9 mouse cellular contexts compared by ENCODE assay signal in the genomic region with DNA sequence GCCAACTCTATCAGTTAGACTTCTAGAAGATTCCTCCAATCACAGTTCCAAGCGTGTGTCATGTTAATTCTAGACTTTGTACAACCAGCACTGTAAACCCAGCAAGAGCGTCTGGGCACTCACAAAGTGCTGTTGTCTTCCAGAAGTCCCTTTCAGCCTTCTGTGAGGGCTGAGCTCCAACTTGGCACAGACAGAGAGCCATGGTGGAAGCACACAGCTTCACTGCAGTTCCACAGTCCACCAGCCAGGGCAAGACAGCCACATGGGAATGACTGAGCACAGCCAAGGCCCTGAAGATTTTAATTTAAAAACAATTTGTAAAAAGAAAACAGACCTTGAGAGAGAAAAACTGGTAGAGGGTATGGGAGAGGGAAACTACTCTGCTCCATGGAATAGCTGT.
DNase-seq lines count a peak whose midpoint lies in the region; ATAC-seq lines count a peak whose summit lies in the region.
"Had no signal": no experiment of that assay in that cellular context is flagged by ENCODE, and none has a peak within 500 bp of the region (broad histone marks: within the 10 kb centered on the region; RNA-seq: fewer than 3 reads in every experiment).

No protein-coding gene starts in this region.

- no peaks in the 10 kb centered on the region for H3K4me1 ChIP-seq in hindbrain, embryonic 15.5 days (replicated peaks)
- peaks cover 10% of the 10 kb centered on the region for H3K4me1 ChIP-seq in hindbrain, embryonic 10.5 days (replicated peaks)
- 0 out of 2 replicates have a peak, but pooled peaks cover under 1% of the 10 kb centered on the region for H3K4me1 ChIP-seq in limb, embryonic 10.5 days

- no peak overlapping the region for H3K27ac ChIP-seq in hindbrain, embryonic 15.5 days (replicated peaks)
- H3K27ac ChIP-seq in hindbrain, embryonic 10.5 days, result no peak overlapping the region
- no peak overlapping the region for H3K27ac ChIP-seq in limb, embryonic 10.5 days

- H3K9ac ChIP-seq in hindbrain, embryonic 15.5 days, result no peak overlapping the region

- no peaks in the 10 kb centered on the region for H3K36me3 ChIP-seq in hindbrain, embryonic 15.5 days
- no peaks in the 10 kb centered on the region for H3K36me3 ChIP-seq in hindbrain, embryonic 10.5 days
- no peaks in the 10 kb centered on the region for H3K36me3 ChIP-seq in limb, embryonic 10.5 days

- no peak overlapping the region for H3K4me2 ChIP-seq in hindbrain, embryonic 15.5 days

- no peak for DNase-seq in hindbrain, embryonic 10.5 days (ENCODE audit: low spot score)
- peak; percentile 92 for DNase-seq in brain, adult 2 months (ENCODE audit: low read depth, low spot score)
- DNase-seq in cerebellum, adult 11 months, result peak; percentile 40
- peak; percentile 33 to 55 for DNase-seq in layer of hippocampus, adult 8-10 months (ENCODE audit: low spot score in 2 of 2)
- no peak for DNase-seq in limb, embryonic 10.5 days (ENCODE audit: low spot score)
- no peak for DNase-seq in spleen, postnatal 36 days (ENCODE audit: low spot score in 2 of 2)
- no peak for DNase-seq in spleen, postnatal 4 days (ENCODE audit: low spot score in 2 of 2)
- DNase-seq: thymus, postnatal 25 days had no signal

- no peaks in the 10 kb centered on the region for H3K27me3 ChIP-seq in hindbrain, embryonic 15.5 days
- H3K27me3 ChIP-seq in hindbrain, embryonic 10.5 days (ENCODE audit: insufficient read depth, poor library complexity, severe bottlenecking), result no peaks in the 10 kb centered on the region
- no peaks in the 10 kb centered on the region for H3K27me3 ChIP-seq in limb, embryonic 10.5 days (ENCODE audit: low read depth, poor library complexity, severe bottlenecking)

- H3K4me3 ChIP-seq in hindbrain, embryonic 15.5 days, result no peak overlapping the region
- H3K4me3 ChIP-seq in hindbrain, embryonic 10.5 days, result no peak overlapping the region
- H3K4me3 ChIP-seq in limb, embryonic 10.5 days, result no peak overlapping the region

- 79% methylated on average over 2 of the region's 2 CpGs for WGBS in hindbrain, embryonic 15.5 days
- WGBS in hindbrain, embryonic 10.5 days, result 85% methylated on average over 2 of the region's 2 CpGs
- WGBS in limb, embryonic 10.5 days, result 91% methylated on average over 2 of the region's 2 CpGs

- no peaks in the 10 kb centered on the region for H3K9me3 ChIP-seq in hindbrain, embryonic 15.5 days
- no peaks in the 10 kb centered on the region for H3K9me3 ChIP-seq in hindbrain, embryonic 10.5 days
- H3K9me3 ChIP-seq in limb, embryonic 10.5 days (replicated peaks), result no peaks in the 10 kb centered on the region

- ATAC-seq in hindbrain, embryonic 15.5 days (ENCODE audit: low FRiP score, low read depth), result peak; percentile 63; the same call in 1 of the 2 replicates

Comparison
In these comparisons a context has a peak if more than half of its experiments do, and no peak if none do; other contexts are left out.
1. DNase-seq: peak in brain, adult 2 months (single experiment), cerebellum, adult 11 months (single experiment) and layer of hippocampus, adult 8-10 months (2 of 2); none in hindbrain, embryonic 10.5 days (single experiment), limb, embryonic 10.5 days (single experiment), spleen, postnatal 36 days (0 of 2) and spleen, postnatal 4 days (0 of 2).